Mouse (Mus musculus) small intestine, adult 2 months (tissue): ENCODE results near the gene Rapgef4. TPM values are rescaled to one million over a fixed set of nuclear protein-coding genes. Genes with fewer than 3 reads are reported as not detected.

Experiments
- H3K27ac ChIP-seq: fragments of 200-500 bp; 2 replicates; pipeline ENCODE4 v1.5.1; 2012; ENCODE audit warnings: low read depth, low read length, control low read depth, inconsistent platforms; ENCODE audit not compliant: insufficient read depth
- H3K27me3 ChIP-seq: fragments of 200-500 bp; 2 replicates; pipeline ENCODE4 v1.6.1; 2012; ENCODE audit warnings: mild to moderate bottlenecking, moderate library complexity, low read length, inconsistent platforms; ENCODE audit not compliant: control insufficient read depth, insufficient read depth
- H3K36me3 ChIP-seq: fragments of 200-500 bp; 2 replicates; pipeline ENCODE4 v1.6.1; 2012; ENCODE audit warnings: mild to moderate bottlenecking, low read length, control low read depth, inconsistent platforms; ENCODE audit not compliant: control insufficient read depth, insufficient read depth
- H3K4me1 ChIP-seq: fragments of 200-500 bp; 2 replicates; pipeline ENCODE4 v1.6.1; 2012; ENCODE audit warnings: low read length, inconsistent platforms, mixed read lengths; ENCODE audit not compliant: control insufficient read depth, insufficient read depth, insufficient read length
- H3K4me3 ChIP-seq: fragments of 200-500 bp; 2 replicates; pipeline ENCODE4 v1.5.1; 2012; ENCODE audit warnings: low read depth, mild to moderate bottlenecking, control low read depth, inconsistent platforms, low read length, moderate library complexity
- CTCF ChIP-seq: fragments of 200-500 bp; IDR thresholded peaks from 2 replicates; pipeline ENCODE4 v1.5.1; 2012; ENCODE audit warnings: low read depth, mild to moderate bottlenecking, control low read depth, inconsistent platforms, low read length, moderate library complexity, mixed read lengths; ENCODE audit not compliant: insufficient replicate concordance, insufficient read length; ENCODE audit errors: extremely low read depth
- POLR2A ChIP-seq: fragments of 200-500 bp; IDR thresholded peaks from 2 replicates; pipeline ENCODE4 v1.6.1; 2012; ENCODE audit warnings: low read depth, mild to moderate bottlenecking, control low read depth, inconsistent platforms, low read length, moderate library complexity
- WGBS: fragments of 180-500 bp; shearing (Covaris S2); methylation state at CpG from one replicate; pipeline ENCODE4 v1.1.7; 2018; 5-methylcytosine and 5-hydroxymethylcytosine counted together
- polyA plus RNA-seq: library from polyadenylated mRNA; depleted of rRNA; stranded (reverse); fragments of >200 nt; gene quantifications from 2 replicates; pipeline ENCODE4 v1.2.3, GENCODE M21; 2012

Gene Rapgef4
- polyA plus RNA-seq, 1 experiment: 2.7 TPM

DNA sequence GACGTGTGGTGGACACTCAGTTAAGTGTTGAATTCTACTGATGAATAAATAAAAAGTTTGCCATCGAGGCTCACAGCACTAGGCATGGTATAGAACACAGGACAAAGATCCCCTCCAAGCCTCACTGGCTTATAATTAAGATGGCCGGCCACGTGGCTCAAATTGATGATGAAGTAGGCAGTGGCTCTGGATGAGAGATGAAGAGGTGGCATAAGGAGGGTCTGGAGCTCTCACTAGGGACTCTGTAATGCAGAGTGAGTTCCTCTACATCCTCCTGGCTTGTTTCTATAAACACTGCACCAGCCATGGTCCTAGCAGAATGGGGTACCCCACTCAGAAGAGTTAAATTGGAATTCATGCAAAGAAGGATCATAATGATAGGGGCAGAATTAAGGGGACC is 241.2 kb downstream of the Rapgef4 start:
- TF ChIP-seq CTCF (no peak), POLR2A (no peak)

DNA sequence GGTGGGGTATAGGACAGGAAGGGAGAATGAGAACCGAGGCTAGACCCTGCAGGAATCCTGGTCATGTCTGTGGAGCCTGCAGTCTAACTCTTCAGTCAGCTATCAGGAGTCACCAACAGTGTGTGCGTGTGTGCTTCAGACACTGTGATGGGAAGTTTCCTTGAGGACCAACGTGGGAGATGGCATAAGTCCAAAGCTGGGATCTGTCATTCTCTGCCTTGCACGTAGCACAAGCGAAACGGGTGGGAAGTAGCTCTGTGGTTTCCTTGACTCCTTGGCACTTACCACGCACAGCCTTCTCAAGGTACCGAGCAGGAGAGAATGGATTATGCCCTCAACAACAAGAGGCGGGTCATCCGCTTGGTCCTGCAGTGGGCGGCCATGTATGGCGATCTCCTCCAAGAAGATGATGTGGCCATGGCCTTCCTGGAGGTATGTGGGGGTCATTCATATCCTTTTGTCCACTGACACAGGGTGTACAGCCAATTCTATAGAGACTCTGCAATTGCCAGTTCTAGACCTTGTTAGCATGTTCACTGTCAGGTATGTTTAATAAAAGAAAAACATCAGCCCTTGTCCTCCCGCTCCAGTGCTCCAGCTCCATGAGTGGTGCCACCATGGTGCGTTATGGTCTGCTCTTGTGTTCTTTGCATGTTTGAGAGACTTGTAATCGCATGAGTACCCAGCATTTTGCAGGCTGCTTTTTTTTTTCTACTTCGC is 241.9 kb downstream of the Rapgef4 start:
- 84% methylated on average over 16 of the region's 16 CpGs for WGBS
- H3K36me3 ChIP-seq: no peaks in the 10 kb centered on the region
- H3K4me1 ChIP-seq: no peaks in the 10 kb centered on the region

More for the DNA sequence above, 241.2 kb downstream of the Rapgef4 start:
- Histone ChIP-seq H3K27me3 (no peaks in the 10 kb centered on the region), H3K27ac (no peak overlapping the region), H3K4me1 (no peaks in the 10 kb centered on the region), H3K4me3 (no peak overlapping the region), H3K36me3 (no peaks in the 10 kb centered on the region)
- WGBS: 81% methylated on average over 4 of the region's 4 CpGs

DNA sequence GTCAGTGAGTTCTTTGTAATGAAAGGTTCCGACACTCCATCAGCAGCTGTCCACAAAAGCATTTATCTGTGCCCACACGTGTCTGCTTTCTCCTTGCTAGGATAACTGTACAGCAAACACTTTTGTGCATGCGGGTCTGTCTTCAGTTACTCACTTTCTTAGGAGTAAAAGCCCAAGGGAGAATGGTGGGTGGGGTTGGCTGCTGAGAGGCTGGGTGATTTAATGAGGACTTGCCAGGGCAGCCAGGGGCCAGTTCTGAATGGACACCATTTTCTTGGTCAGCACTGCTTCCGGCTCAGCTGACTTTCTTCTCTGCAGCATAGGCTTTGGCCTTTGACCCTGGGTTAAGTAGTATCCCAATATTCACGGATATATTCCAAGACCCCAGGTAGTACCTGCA is 242.4 kb downstream of the Rapgef4 start:
- H3K27ac ChIP-seq: no peak overlapping the region
- H3K36me3 ChIP-seq: no peaks in the 10 kb centered on the region
- no peak overlapping the region for H3K4me3 ChIP-seq
- H3K4me1 ChIP-seq: no peaks in the 10 kb centered on the region
- 78% methylated on average over 5 of the region's 5 CpGs for WGBS
- H3K27me3 ChIP-seq: no peaks in the 10 kb centered on the region
- no peak for TF ChIP-seq POLR2A
- no peak for TF ChIP-seq CTCF

More for the DNA sequence above, 241.9 kb downstream of the Rapgef4 start:
- Histone ChIP-seq H3K4me3 (no peak overlapping the region), H3K27me3 (no peaks in the 10 kb centered on the region), H3K27ac (no peak overlapping the region)
- TF ChIP-seq CTCF (no peak), POLR2A (no peak)

DNA sequence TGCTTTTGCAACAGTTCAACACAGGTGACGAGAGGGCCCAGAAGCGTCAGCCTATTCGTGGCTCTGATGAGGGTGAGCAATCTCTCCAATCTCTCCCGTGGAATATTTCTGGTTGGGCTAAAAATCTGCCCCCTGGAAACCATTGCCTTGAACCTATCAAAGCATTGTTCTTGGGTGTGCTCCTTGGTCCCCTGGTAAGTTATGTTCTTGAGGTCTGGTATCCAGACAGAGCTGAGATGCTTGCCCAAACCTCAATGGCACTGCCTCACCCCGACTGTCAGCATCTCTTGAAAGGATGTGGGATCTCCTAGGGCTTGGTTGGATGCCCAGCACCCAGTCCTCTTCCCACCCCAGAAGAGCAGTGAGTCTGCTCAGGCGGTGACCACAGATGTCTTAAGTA is 245.0 kb downstream of the Rapgef4 start:
- H3K4me1 ChIP-seq: no peaks in the 10 kb centered on the region
- no peak for TF ChIP-seq POLR2A
- no peak for TF ChIP-seq CTCF
- 87% methylated on average over 6 of the region's 6 CpGs for WGBS
- H3K4me3 ChIP-seq: no peak overlapping the region
- no peaks in the 10 kb centered on the region for H3K27me3 ChIP-seq
- H3K36me3 ChIP-seq: no peaks in the 10 kb centered on the region
- no peak overlapping the region for H3K27ac ChIP-seq

DNA sequence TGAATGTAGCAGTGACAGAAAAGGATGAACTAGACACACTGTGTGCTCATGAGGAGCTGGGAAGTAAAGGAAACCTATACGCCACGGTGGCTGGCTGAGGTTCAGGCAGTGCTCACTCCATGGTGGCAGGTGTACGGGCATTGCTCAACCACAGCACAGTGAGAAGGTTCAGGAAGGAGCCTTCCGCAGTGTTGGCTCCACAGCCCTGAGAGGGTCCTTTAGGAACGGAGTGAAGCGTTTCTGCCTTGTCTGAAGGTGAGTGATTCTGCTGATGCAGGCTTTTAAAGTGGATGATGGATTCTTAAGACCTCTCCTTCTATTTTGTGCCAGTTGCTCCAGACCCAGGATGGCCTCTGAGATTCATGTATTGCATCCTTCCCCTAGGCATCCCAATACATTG is 246.4 kb downstream of the Rapgef4 start:
- no peak overlapping the region for H3K27ac ChIP-seq
- TF ChIP-seq CTCF (no peak), POLR2A (no peak)
- no peaks in the 10 kb centered on the region for H3K4me1 ChIP-seq
- H3K4me3 ChIP-seq: no peak overlapping the region
- no peaks in the 10 kb centered on the region for H3K27me3 ChIP-seq
- 91% methylated on average over 6 of the region's 6 CpGs for WGBS
- no peaks in the 10 kb centered on the region for H3K36me3 ChIP-seq

DNA sequence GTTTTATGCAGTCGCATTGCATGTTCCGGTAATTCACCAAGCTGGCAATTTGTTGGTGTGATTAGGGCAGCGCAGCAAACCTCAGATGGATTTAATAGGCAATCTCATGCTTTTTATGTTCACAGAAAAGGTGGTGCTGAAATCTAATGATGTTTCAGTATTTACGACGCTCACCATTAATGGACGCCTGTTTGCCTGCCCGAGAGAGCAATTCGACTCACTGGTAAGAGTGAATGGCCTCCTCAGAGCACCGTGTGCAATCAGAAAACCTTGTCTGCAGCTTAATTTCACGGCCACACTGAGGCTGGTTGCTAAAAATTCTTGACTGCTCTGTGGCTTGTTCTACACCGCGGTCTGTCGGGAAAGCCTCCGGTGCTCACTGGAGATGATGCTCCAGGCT is 247.8 kb downstream of the Rapgef4 start:
- TF ChIP-seq POLR2A: no peak
- no peak for TF ChIP-seq CTCF
- no peaks in the 10 kb centered on the region for H3K27me3 ChIP-seq
- WGBS: 83% methylated on average over 14 of the region's 14 CpGs
- no peak overlapping the region for H3K27ac ChIP-seq
- no peaks in the 10 kb centered on the region for H3K4me1 ChIP-seq
- H3K36me3 ChIP-seq: no peaks in the 10 kb centered on the region
- H3K4me3 ChIP-seq: no peak overlapping the region

DNA sequence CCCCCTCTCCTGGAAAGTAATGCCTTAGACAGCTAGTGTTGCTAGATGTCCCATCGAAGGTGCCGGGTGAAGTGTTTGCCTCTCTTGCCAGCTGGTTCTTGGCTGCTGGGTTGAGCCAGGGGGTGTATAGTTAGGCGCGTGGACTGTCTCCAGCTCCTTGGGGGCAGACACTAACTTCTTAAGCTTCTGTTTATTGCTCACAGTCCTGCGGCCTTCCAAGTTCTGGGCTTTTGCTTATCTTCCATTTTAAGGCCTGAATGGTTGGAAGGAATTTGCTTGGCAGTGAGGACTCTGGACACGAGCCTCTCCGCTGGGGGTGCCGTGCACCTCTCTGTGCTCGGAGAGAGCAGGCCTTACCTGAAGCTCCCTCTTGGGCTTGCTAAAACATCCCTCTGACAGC is 249.5 kb downstream of the Rapgef4 start:
- Histone ChIP-seq H3K27me3 (no peaks in the 10 kb centered on the region), H3K36me3 (no peaks in the 10 kb centered on the region), H3K27ac (no peak overlapping the region), H3K4me1 (no peaks in the 10 kb centered on the region), H3K4me3 (no peak overlapping the region)
- 83% methylated on average over 9 of the region's 9 CpGs for whole genome bisulfite sequencing
- TF ChIP-seq POLR2A: no peak
- TF ChIP-seq CTCF: no peak
